Mouse (Mus musculus) MEL (cell line): ENCODE results near the gene Cobll1.

Experiments
- CTCF ChIP-seq, 3 experiments: IDR thresholded peaks in 2 of 3; conservative IDR thresholded peaks in 1 of 3; 2 replicates each; pipeline ENCODE4 v1.5.1; 2011 to 2012; ENCODE audit warnings: low read length in 3 of 3, low read depth in 2 of 3, mild to moderate bottlenecking in 2 of 3, improper control_type of control experiment in 1 of 3, inconsistent platforms in 1 of 3, mixed read lengths in 1 of 3, moderate library complexity in 1 of 3; ENCODE audit not compliant: control insufficient read depth in 1 of 3, insufficient read depth in 1 of 3, poor library complexity in 1 of 3, severe bottlenecking in 1 of 3
- MYC ChIP-seq: IDR thresholded peaks from 2 replicates; pipeline ENCODE4 v1.6.1; 2011; ENCODE audit warnings: low read depth, mild to moderate bottlenecking, low read length, improper control_type of control experiment, moderate library complexity
- POLR2A ChIP-seq, 2 experiments: IDR thresholded peaks; 2 replicates each; pipeline ENCODE4 v1.6.1; 2011 to 2012; ENCODE audit warnings: low read length in 2 of 2, mild to moderate bottlenecking in 2 of 2, control low read depth in 1 of 2, improper control_type of control experiment in 1 of 2, low read depth in 1 of 2, moderate library complexity in 1 of 2; ENCODE audit not compliant: control insufficient read depth in 1 of 2, insufficient read depth in 1 of 2, poor library complexity in 1 of 2
- RCOR1 ChIP-seq: IDR thresholded peaks from 2 replicates; pipeline ENCODE4 v1.6.1; 2012; ENCODE audit warnings: low read depth, mild to moderate bottlenecking, inconsistent platforms, low read length, improper control_type of control experiment
- ZKSCAN1 ChIP-seq: IDR thresholded peaks from 2 replicates; pipeline ENCODE4 v1.6.1; 2012; ENCODE audit warnings: low read depth, mild to moderate bottlenecking, inconsistent platforms, low read length, improper control_type of control experiment, moderate library complexity

DNA sequence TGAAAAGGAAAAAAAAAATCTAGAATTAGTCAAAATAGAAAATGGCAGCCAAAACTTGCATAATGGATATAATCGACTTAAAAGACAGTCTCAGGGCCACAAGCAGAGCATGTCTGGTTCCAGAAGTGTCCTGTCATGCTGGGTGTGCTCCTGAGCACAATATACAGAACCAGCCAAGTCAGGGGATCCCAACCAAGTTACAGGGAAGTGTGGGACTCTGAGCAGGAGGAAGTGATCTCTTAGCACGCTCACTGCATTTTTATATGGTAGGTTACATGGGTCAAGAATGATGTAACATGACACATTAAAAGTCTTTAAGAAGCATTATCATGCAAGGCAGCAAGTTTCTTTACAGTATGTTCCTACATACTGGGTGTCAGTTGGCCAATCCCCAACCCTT lies 31.5 kb downstream of the Cobll1 start:
- TF ChIP-seq ZKSCAN1 (no peak), POLR2A (IDR thresholded peaks at IDR 0.05; ENCODE audit: control insufficient read depth in 1 of 2, insufficient read depth in 1 of 2, low read depth in 1 of 2, low read length in 2 of 2, poor library complexity in 1 of 2) (no peak), RCOR1 (no peak), CTCF (IDR thresholded peaks at IDR 0.05 in 2 of 3, conservative IDR thresholded peaks at IDR 0.05 in 1 of 3; ENCODE audit: control insufficient read depth in 1 of 3, insufficient read depth in 1 of 3, low read depth in 2 of 3, low read length in 3 of 3, poor library complexity in 1 of 3, severe bottlenecking in 1 of 3) (no peak), MYC (no peak)
